Mouse (Mus musculus) hindbrain, embryonic 14.5 days (tissue): ENCODE data around the gene Arsg. TPM values are rescaled to one million over a fixed set of nuclear protein-coding genes. Genes with fewer than 3 reads are reported as not detected.
A peak's percentile ranks its signal among the peaks of the same experiment; 100 is the strongest.

ENCODE experiments used
- ATAC-seq: fragments of 200-750 bp; cut with Nextera tagmentation; 2 replicates; pipeline ENCODE4 v1.8.0; 2017; ENCODE audit warnings: moderate number of reproducible peaks, mild to moderate bottlenecking, moderate TSS enrichment, moderate library complexity; ENCODE audit not compliant: low FRiP score
- DNase-seq: peaks from one replicate; pipeline ENCODE4 v3.0.0-alpha.2; 2015; ENCODE audit warnings: low spot score
- H3K27ac ChIP-seq: fragments of 300-500 bp; sonication (generic); 2 replicates; pipeline ENCODE4 v1.5.1; 2014; ENCODE audit warnings: mild to moderate bottlenecking, moderate library complexity
- H3K27me3 ChIP-seq: fragments of 300-500 bp; sonication (generic); 2 replicates; pipeline ENCODE4 v1.6.1; 2014; ENCODE audit warnings: mild to moderate bottlenecking, low read length, mixed read lengths; ENCODE audit not compliant: control insufficient read depth, insufficient read depth
- H3K36me3 ChIP-seq: fragments of 300-500 bp; sonication (generic); replicated peaks from 2 replicates; pipeline ENCODE4 v1.6.1; 2014; ENCODE audit not compliant: control insufficient read depth, insufficient read depth
- H3K4me1 ChIP-seq: fragments of 300-500 bp; sonication (generic); replicated peaks from 2 replicates; pipeline ENCODE4 v1.6.1; 2014; ENCODE audit warnings: antibody characterized with exemption, low read length, mixed read lengths; ENCODE audit not compliant: control insufficient read depth, insufficient read depth
- H3K4me2 ChIP-seq: fragments of 300-500 bp; sonication (generic); replicated peaks from 2 replicates; pipeline ENCODE4 v1.6.1; 2014; ENCODE audit warnings: mild to moderate bottlenecking, moderate library complexity
- H3K4me3 ChIP-seq: fragments of 300-500 bp; sonication (generic); replicated peaks from 2 replicates; pipeline ENCODE4 v1.5.1; 2014; ENCODE audit warnings: mild to moderate bottlenecking, low read length
- H3K9ac ChIP-seq: fragments of 300-500 bp; sonication (generic); 2 replicates; pipeline ENCODE4 v1.6.1; 2014
- H3K9me3 ChIP-seq: fragments of 300-500 bp; sonication (generic); 2 replicates; pipeline ENCODE4 v1.6.1; 2016; ENCODE audit warnings: low read length; ENCODE audit not compliant: control insufficient read depth
- WGBS: fragments of 180-500 bp; shearing (Covaris S2); extraction: QIAGEN DNeasy Blood & Tissue Kit; methylation state at CpG from one replicate; pipeline ENCODE4 v1.1.7; 2014; 5-methylcytosine and 5-hydroxymethylcytosine counted together
- polyA plus RNA-seq: library from polyadenylated mRNA; unstranded; fragments of >200 nt; fragmentation: Nextera tagmentation; extraction: Ambion mirVana; gene quantifications from 2 replicates; pipeline ENCODE4 v1.2.1, GENCODE M21; 2014

Arsg gene
- polyA plus RNA-seq, 1 experiment from 2014 or later = 8.8 TPM

DNA sequence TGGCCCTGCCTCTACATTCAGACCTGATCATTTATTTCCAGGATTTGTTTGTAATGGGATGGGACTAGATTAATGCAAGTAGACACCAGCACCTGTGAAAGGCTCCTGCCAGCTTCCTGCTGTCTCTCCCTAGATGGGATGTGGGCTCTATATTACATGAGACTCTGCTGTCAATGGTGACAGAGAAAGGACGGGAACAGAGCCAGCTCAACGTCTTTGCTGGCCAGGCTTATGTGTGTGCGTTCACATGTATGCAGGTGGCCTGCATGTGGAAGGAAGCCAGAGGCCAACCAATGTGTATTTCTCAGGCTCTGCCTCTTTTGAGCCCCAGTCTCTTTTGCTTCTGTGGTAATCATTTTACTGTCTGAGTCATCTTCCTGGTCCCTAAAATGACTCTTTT is 105.4 kb downstream of the Arsg start:
- Histone ChIP-seq H3K4me1 (no peaks in the 10 kb centered on the region), H3K9ac (no peak overlapping the region), H3K4me3 (no peak overlapping the region), H3K9me3 (no peaks in the 10 kb centered on the region), H3K27me3 (no peaks in the 10 kb centered on the region), H3K4me2 (no peak overlapping the region), H3K36me3 (no peaks in the 10 kb centered on the region), H3K27ac (no peak overlapping the region)
- 68% methylated on average over 3 of the region's 3 CpGs for WGBS
- DNase-seq (no peak), ATAC-seq (no peak)

DNA sequence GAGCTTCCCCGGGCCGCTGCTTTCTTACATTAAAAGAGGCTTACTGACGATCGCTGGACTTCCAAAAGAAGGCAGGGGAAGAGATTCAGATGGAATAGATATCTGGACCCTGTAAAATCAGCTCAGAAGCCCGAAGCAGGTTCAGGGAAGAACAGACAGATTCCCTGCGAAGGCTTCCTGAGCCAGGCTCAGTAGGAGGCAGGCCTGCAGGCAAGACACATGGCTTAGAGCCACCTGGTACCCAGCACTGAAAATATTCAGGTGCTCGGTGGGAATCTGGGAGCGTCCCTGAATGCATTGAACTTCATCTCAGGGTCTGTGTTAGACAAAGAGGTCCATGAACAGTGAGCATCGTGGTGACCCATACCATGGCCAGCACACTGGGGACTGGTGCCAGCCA is 106.8 kb downstream of the Arsg start:
- Histone ChIP-seq H3K27me3 (no peaks in the 10 kb centered on the region), H3K9ac (no peak overlapping the region), H3K4me1 (no peaks in the 10 kb centered on the region), H3K4me2 (no peak overlapping the region), H3K9me3 (no peaks in the 10 kb centered on the region), H3K4me3 (no peak overlapping the region), H3K27ac (no peak overlapping the region), H3K36me3 (no peaks in the 10 kb centered on the region)
- DNase-seq = no peak
- WGBS = 84% methylated on average over 9 of the region's 9 CpGs
- ATAC-seq = no peak

- H3K27me3 ChIP-seq = no peaks in the 10 kb centered on the region
- no peak for ATAC-seq
- H3K27ac ChIP-seq = no peak overlapping the region
- no peaks in the 10 kb centered on the region for H3K9me3 ChIP-seq
- 76% methylated on average over 14 of the region's 14 CpGs for WGBS
- H3K4me3 ChIP-seq = no peak overlapping the region
- no peaks in the 10 kb centered on the region for H3K36me3 ChIP-seq
- DNase-seq = no peak
- H3K4me1 ChIP-seq = no peaks in the 10 kb centered on the region
- H3K9ac ChIP-seq = no peak overlapping the region
- H3K4me2 ChIP-seq = no peak overlapping the region
Observed at GRCm38 (mm10) chr11:109583986-109584385, 110.8 kb downstream of the Arsg start.

DNA sequence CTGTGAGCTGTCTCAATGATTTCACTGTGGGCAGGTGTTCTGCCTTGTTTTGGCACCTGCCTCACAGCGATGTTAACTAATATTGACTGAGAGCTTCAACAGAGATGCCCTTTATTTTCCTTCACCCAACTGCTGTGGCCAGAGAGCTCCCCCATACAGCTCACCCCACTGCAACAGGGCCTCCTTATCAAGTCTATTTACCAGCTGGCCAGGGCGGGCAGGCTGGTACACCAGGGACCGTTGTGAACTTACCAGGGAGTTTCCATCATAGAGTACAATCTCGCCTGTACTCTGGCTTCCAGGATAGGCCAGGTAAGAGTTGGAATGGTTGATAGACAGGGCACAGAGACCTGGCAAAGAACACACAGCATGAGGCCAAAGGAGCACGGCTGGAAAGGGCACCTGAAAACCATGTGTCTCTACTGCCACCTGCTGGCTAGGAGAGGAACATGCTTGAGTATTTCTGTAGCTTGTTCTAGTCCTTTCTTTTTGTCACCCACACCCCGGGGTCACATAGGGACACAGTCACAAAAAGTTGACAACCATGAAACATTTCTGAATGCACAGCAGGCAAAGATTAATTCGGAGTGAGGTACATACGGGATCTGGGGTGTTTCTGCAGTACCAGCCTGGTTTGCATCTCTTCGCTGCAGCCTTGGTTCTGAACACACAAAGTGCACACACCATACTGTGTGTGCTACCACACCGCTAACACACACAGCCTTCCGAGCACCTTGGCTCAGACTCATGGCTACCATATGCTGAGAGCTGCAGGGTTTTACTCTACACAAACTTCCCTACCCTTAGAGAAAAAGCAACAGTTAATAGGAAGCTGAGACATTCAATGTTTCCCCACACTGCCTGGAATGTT is 111.9 kb downstream of the Arsg start:
- 49% methylated on average over 11 of the region's 11 CpGs for WGBS
- Histone ChIP-seq H3K4me3 (no peak overlapping the region), H3K27me3 (no peaks in the 10 kb centered on the region), H3K36me3 (no peaks in the 10 kb centered on the region), H3K9me3 (no peaks in the 10 kb centered on the region), H3K4me1 (no peaks in the 10 kb centered on the region), H3K4me2 (no peak overlapping the region), H3K9ac (no peak overlapping the region), H3K27ac (no peak overlapping the region)
- ATAC-seq = peak; percentile 24; the same call in 1 of the 2 replicates
- peak; percentile 88 for DNase-seq

- Histone ChIP-seq H3K4me3 (no peak overlapping the region), H3K9me3 (no peaks in the 10 kb centered on the region), H3K27ac (no peak overlapping the region), H3K27me3 (no peaks in the 10 kb centered on the region), H3K4me1 (no peaks in the 10 kb centered on the region), H3K36me3 (no peaks in the 10 kb centered on the region), H3K9ac (no peak overlapping the region), H3K4me2 (no peak overlapping the region)
- no peak for DNase-seq
- ATAC-seq = no peak
- WGBS = 85% methylated on average over 2 of the region's 2 CpGs
Observed at GRCm38 (mm10) chr11:109586424-109586823, 113.2 kb downstream of the Arsg start.

DNA sequence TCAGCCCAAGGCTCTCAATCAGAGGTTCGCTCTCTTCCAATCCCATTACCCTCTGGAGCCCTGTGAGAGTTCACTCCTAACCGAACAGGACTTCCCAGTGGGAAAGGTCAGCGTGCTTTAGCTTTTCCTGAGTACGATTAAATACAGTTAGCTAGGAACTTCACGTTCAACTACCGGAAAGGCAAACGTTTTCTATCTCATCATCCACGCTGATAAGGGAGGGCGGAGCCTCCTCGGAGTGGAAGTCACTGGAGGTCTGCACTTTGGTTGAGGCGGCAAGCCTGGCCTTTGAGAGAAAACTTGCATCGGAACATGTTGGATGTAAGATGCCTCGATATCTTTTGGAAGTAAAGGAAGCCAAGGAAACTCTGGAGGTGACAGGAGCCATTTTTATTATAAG is 113.8 kb downstream of the Arsg start:
- 70% methylated on average over 13 of the region's 13 CpGs for WGBS
- ATAC-seq = no peak

GRCm38 (mm10) chr11:109587638-109588374 is 114.6 kb downstream of the Arsg start:
- Histone ChIP-seq H3K4me3 (no peak overlapping the region), H3K27ac (no peak overlapping the region), H3K4me2 (no peak overlapping the region), H3K9me3 (no peaks in the 10 kb centered on the region), H3K36me3 (no peaks in the 10 kb centered on the region), H3K4me1 (no peaks in the 10 kb centered on the region), H3K9ac (no peak overlapping the region), H3K27me3 (no peaks in the 10 kb centered on the region)
- WGBS = 78% methylated on average over 15 of the region's 15 CpGs
- DNase-seq (no peak), ATAC-seq (no peak)

More for the DNA sequence above, 113.8 kb downstream of the Arsg start:
- H3K9ac ChIP-seq = no peak overlapping the region
- DNase-seq = no peak
- H3K4me3 ChIP-seq = no peak overlapping the region
- no peak overlapping the region for H3K27ac ChIP-seq
- no peak overlapping the region for H3K4me2 ChIP-seq
- no peaks in the 10 kb centered on the region for H3K4me1 ChIP-seq
- H3K27me3 ChIP-seq = no peaks in the 10 kb centered on the region
- no peaks in the 10 kb centered on the region for H3K36me3 ChIP-seq
- no peaks in the 10 kb centered on the region for H3K9me3 ChIP-seq

DNA sequence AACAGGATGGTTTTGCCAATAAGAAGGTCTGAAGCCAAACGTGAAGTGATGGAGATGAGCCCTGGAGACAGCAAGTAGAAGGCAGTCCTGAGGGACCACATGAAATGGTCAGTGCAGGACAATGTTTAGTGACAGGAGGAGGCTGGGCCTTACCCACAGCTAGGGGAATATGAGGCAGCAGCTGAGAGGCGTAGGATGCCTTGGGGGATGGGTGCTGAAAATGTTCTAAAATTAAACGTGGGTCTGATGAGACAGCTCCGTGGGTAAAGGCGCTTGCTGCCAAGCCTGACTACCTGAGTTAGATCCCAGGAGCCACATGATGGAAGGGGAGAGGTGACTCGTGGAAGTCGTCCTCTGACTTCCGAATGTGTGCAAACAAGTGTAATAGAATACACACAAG is 116.8 kb downstream of the Arsg start:
- Histone ChIP-seq H3K4me3 (no peak overlapping the region), H3K4me1 (no peaks in the 10 kb centered on the region), H3K9me3 (no peaks in the 10 kb centered on the region), H3K9ac (no peak overlapping the region), H3K27ac (no peak overlapping the region), H3K36me3 (peaks cover 2% of the 10 kb centered on the region; the same call in 1 of the 2 replicates), H3K27me3 (no peaks in the 10 kb centered on the region), H3K4me2 (no peak overlapping the region)
- 90% methylated on average over 8 of the region's 8 CpGs for WGBS
- ATAC-seq (no peak), DNase-seq (no peak)

DNA sequence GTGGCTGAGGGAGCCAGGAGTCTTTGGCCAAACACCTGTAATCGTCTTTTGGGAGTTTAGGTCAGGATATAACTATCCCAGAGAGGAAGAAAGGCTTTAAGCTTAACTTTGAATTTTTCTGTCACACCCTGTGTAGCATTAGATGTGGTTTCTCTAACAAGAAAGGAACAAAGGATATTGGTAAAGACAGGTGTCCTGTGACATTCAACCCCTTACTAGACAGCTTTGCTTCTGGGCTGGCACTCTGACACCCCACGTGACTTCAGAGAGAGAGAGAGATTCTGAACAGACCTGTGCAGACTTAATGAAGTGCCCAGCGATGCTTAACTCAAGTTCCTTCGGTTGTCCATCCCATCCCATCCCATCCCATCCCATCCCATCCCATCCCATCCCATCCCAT is 118.3 kb downstream of the Arsg start:
- no peak for ATAC-seq
- H3K36me3 ChIP-seq = peaks cover 4% of the 10 kb centered on the region; the same call in 1 of the 2 replicates

More for the DNA sequence above, 118.3 kb downstream of the Arsg start:
- Histone ChIP-seq H3K4me1 (no peaks in the 10 kb centered on the region), H3K9me3 (no peaks in the 10 kb centered on the region), H3K9ac (no peak overlapping the region), H3K4me3 (no peak overlapping the region), H3K4me2 (no peak overlapping the region), H3K27me3 (no peaks in the 10 kb centered on the region), H3K27ac (no peak overlapping the region)
- DNase-seq = no peak
- 68% methylated on average over 4 of the region's 4 CpGs for WGBS
